Mouse (Mus musculus): ENCODE data around the gene Slc36a2.

Gene Slc36a2

GRCm38 (mm10) chr11:55184733-55185291 lies at the start of gene Slc36a2:
TSS of gene Slc36a2 (minus strand) at chr11:55185077.
- no peak for DNase-seq

GRCm38 (mm10) chr11:55234288-55234687 lies 49.4 kb upstream of the Slc36a2 start:
- DNase-seq, result no peak

DNA sequence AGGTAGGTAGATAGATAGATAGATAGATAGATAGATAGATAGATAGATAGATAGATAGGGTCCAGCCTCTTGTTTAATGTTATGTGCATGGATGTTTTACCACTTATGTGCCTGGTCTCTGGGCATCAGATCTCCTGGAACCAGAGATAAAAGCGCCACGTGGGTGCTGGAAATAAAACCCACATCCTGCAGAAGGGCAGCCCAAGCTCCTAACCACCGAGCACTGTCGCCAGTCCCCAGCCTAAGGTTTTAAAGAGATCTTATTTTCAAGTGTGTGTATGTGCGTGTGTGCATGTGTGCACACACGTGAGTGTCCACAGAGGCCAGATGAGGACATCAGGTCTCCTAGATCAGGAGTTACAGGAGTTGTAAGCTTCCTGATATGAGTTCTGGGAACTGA lies 46.2 kb upstream of the Slc36a2 start:
- no peak for DNase-seq

DNA sequence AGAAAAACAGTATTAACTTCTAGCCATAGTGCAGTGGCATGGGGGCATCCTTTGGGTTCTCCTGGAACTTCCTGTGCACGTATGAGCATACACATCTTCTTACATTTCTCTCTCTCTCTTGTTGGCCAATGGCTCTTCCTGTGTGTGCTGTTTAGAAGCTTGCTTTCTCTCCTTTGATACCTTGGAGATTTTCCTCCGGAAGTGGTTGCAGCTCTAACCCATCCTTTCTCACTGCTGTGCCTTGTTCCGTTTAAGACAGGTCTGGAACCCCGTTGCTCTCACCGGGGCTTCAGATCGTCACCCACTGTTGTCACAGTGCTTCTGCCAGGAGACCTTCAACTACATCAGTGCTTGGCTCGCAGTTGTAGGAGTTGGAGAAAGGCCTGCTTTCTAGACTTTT lies 36.4 kb upstream of the Slc36a2 start:
- no peak for DNase-seq

DNA sequence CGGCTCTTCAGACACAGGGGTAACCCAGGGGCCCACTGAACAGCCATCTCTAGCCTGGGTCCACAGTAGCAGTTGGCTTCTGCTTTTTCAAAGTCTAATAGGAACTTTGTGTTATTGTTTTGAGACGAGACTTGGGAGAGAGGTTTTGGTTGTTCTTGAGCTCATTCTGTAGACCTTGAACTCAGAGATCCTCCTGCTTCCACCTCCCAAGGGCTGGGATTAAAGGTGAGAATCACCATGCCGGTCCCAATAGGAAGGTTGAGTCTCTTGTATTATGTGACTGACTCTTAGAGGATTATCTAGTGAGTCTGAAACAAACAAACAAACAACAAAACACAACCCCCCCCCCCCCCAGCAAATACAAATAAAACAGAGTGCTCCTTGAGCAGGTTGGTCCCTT lies 33.6 kb upstream of the Slc36a2 start:
- DNase-seq, result no peak

GRCm38 (mm10) chr11:55217880-55218279 lies 33.0 kb upstream of the Slc36a2 start:
- no peak for DNase-seq

- peak; percentile 75 for DNase-seq
These were observed 32.5 kb upstream of the Slc36a2 start for GRCm38 (mm10) chr11:55217418-55217817.

GRCm38 (mm10) chr11:55216830-55217229 lies 32.0 kb upstream of the Slc36a2 start:
- no peak for DNase-seq

GRCm38 (mm10) chr11:55216061-55216460 lies 31.2 kb upstream of the Slc36a2 start:
- DNase-seq, result peak; percentile 75

DNA sequence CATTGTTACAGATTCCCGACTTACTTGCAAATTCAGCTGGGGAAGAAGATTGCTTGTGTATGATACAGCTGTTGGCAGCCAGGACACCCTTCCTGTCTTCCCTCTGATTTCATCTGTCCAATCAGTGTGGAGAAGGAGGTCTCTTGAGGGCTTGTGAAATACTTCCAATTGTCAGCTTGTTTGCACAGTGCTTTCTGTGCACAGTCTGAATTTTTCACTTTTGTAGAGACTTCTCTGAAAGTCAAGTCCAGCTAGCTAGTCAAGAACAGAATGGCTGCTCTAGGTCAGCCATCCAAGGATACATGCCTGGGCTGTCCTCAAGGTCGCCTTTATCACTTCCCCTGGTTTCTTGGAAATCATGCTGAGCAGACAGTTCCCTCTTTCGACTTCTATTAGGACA lies 30.1 kb upstream of the Slc36a2 start:
- no peak for DNase-seq

GRCm38 (mm10) chr11:55214161-55214560 lies 29.3 kb upstream of the Slc36a2 start:
- DNase-seq, result peak; percentile 35

DNA sequence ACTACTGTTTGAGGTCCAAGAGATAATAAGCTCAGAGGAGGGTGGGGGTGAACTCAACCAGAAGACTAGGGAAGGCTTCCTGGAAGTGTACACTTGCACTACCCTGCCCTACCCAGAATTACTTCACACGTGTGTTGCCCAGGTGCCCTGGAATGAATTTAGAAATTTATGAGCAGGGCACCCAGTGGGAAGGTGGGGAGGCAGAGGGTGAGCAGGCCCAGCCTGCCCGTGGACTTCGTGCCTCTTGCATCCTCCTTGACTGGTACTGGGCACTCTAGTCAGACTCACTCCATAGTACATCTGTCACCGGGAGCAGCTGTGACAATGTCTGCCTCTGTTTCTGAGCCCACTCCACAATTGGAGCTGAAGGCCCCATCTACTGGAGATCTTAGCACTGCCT lies 28.6 kb upstream of the Slc36a2 start:
- DNase-seq, result no peak

GRCm38 (mm10) chr11:55209626-55210353 lies 24.9 kb upstream of the Slc36a2 start:
- DNase-seq, result no peak

- no peak for DNase-seq
These were observed 24.2 kb upstream of the Slc36a2 start for GRCm38 (mm10) chr11:55209032-55209431.

DNA sequence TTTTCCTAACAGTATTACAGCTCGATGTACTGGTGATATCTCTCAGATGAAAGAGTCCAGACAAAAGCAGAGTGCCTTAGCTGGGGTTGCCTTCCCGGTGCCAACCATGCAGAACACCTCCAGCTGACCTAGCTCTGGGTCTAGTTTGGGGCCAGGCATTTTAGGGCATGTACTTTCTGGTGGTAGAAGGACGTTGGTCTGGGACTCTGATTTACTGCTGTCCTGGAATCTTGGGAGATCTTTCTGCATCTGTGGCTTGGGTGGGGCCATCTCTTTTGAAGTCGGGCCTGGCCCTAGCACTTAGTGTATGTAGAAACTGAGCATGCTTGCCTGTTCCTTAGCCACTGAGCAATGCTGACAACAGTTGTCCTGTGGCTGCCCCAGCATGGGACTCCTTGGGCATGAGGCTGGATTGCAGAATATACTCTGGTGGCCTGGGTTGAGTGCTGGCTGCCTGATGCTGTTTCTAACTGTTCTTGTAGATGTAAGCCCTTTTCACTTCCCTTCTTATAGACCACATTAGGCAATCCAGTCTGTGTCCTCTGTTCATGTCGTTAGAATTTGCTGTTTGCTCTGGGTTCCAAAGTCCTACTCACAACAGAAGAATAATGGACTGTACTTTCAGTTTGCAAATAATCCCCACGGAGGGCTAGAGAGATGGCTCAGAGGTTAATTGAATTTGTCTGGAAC lies 23.3 kb upstream of the Slc36a2 start:
- peak; percentile 42 for DNase-seq

GRCm38 (mm10) chr11:55204602-55205001 lies 19.7 kb upstream of the Slc36a2 start:
- DNase-seq, result peak; percentile 59

DNA sequence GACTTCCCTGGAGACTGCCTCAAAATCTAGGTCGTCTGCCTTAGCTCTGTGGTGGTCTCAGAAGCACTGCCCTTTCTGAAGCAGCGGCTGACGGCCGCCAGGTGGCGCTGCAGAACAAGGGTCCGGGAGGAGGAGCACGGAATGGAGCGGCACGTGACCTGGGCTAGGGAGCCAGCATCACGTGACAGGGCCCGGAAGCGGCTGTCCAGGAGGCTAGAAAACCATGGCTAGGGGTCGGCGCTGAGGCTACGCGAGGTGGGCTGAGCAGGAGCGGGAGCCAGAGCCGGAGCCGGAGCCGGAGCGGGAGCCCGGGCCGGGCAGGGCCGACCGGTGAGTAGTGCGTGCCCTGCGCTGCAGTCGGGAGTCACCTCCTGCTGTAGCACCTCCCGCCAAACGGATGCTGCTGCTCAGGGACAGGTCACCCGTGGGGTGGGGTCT lies 19.3 kb upstream of the Slc36a2 start, which contains the start of gene Slc36a1:
Slc36a1 (plus strand) TSS at position 192 of the 438 bp plus-strand sequence.
- DNase-seq, result peak; percentile 95

- DNase-seq, result no peak
These were observed 13.0 kb upstream of the Slc36a2 start for GRCm38 (mm10) chr11:55197740-55198510.

- no peak for DNase-seq
These were observed 12.2 kb upstream of the Slc36a2 start for GRCm38 (mm10) chr11:55197086-55197485.

DNA sequence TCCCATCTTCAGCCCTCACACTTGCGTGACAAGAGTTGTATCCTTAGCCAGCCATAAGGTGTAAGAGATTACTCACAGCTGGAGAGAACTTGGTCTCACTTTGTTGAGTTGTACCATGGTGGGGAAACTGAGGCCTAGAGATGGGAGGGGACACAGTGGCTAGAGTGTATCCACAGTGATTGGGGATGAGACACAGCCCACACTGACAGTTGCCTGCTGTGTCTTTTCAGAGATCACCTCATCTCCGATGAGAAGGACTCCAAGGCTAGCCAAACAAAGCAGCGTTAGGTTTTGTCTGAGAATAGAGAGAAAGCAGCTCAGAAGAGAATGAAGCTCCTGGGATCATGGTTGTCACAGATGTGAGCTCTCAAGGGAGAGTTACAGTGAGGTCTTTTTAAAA lies 5.3 kb upstream of the Slc36a2 start:
- no peak for DNase-seq

GRCm38 (mm10) chr11:55187777-55188176 lies 2.9 kb upstream of the Slc36a2 start:
- DNase-seq, result no peak

DNA sequence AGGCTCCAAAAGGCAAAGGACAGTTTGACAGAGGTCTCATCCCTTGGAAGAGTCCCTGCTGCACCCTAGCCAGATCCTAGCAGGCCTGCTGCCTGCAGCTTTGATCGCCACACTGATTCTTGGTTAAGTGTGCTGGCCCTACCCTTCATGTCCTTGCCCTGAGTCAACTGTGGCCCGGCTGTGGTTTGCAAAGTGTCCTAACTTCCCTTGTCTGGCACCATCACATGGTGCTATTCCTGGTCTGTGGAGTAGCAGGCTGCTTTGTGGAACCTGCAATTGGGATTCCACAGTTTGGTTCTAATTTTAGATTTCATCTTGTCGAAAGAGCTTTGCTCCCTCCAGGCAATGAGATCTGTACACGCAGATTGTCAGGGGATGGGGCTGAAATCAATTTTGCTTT lies 2.4 kb upstream of the Slc36a2 start:
- DNase-seq, result no peak

DNA sequence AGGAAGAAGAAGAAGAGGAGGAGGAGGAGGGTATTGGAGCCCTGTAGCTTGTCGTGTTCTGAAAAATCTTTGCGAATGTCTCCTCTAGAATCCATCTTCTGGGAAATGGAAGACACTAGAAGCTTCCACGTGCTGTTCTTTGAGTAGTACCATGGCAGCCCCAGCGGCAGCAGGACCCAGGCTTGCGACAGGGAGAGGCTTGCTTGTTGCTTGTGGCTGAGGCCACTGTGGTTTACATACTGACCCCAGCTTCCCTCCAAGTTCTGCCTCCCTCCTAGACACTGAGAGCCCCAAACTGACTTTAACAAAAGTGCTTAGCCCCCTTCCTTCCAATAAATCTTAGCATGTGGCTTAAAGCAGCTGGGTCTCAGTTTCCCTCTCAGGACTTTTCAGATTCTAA lies 631 bp downstream of the Slc36a2 start:
- no peak for DNase-seq
